Mouse (Mus musculus): ENCODE results near the gene Tti1.

Gene Tti1

GRCm38 (mm10) chr2:158039662-158040061 lies 11.4 kb upstream of the Tti1 start:
- no peak for DNase-seq (ENCODE audit: low read depth)

GRCm38 (mm10) chr2:158037571-158037970 lies 9.3 kb upstream of the Tti1 start:
- DNase-seq (ENCODE audit: low read depth) = no peak

DNA sequence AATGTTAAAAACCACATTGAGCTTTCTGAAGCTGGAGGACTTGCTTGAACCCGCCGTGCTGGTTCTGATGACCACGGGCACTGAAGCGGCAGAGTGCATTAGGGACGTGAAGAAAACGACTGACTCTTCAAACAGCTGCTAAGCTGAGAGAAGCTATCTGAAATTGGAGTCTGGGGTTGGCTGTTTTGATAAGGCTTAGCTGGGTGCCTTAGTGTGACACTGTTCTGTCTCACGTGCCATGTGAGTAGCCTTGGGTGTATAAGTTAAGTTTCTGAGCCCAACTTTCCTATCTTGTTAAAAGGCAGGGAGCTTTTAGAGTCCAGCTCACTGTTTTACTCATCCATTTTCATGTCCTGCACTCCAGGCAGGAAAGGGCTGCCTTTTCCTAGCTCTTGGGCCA lies 8.7 kb upstream of the Tti1 start:
- DNase-seq (ENCODE audit: low read depth) = no peak

GRCm38 (mm10) chr2:158036408-158036807 lies 8.2 kb upstream of the Tti1 start:
- DNase-seq (ENCODE audit: low read depth) = no peak

GRCm38 (mm10) chr2:158035813-158036212 lies 7.6 kb upstream of the Tti1 start:
- no peak for DNase-seq (ENCODE audit: low read depth)

DNA sequence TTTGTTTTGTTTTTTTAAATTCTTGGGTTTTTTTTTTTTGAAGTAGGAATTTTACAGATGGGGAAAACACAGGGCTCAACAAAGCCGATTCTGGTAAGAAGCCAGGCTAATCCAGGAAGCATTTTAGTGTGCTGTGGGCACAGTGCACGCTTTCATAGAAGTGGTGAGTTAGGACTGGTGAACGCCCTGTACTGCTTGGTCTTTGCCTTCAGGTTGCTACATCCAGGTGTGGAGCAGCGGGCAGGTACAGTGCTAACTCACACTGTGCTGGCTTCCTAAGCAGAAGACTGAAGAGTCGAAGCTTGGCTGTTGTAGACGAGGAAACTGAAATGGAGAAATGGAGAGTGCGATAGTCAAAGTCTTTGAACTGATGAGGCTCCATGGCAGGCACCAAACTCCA lies 1.8 kb upstream of the Tti1 start:
- peak; percentile 10 for DNase-seq (ENCODE audit: low read depth)

- no peak for DNase-seq (ENCODE audit: low read depth)
Observed at GRCm38 (mm10) chr2:158027855-158028353, 329 bp downstream of the Tti1 start.

DNA sequence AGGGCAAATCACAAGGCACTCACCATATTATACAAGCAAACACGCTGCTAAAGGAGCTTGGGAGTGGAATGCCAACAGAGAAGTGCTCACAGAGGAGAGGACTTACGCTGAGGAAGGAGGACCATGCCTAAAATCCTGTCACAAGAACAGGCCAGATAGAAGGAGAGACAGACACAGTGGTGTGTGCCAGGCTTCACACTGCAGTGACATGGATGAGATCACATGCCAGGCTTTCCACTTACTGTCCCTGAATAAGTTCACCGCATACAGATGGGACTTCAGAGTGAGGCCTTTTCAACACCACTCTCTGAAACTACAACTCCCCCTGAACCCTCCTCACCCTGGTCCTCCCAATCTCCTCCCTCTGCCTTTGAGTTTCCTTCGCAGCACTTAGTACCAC lies 10.9 kb downstream of the Tti1 start:
- no peak for DNase-seq (ENCODE audit: low read depth)

DNA sequence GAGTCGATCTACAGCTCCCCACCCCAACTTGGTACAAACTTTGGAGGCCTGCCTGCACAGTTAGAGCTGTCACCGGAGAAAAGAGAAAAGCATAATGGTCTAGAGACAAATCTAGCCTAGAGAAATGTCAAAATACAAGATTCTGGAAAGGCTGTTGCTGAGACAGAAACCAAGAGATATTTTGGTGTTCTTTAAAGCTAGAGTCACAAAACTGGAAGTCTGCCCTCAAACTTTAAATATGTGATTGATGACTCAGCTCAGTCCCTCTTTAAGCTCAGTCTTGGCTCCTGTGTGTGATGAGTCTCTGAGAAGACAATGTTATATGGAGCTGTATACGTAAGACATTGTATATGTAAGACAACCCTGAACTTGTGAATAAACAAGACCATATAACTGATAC lies 15.6 kb downstream of the Tti1 start:
- no peak for DNase-seq (ENCODE audit: low read depth)

DNA sequence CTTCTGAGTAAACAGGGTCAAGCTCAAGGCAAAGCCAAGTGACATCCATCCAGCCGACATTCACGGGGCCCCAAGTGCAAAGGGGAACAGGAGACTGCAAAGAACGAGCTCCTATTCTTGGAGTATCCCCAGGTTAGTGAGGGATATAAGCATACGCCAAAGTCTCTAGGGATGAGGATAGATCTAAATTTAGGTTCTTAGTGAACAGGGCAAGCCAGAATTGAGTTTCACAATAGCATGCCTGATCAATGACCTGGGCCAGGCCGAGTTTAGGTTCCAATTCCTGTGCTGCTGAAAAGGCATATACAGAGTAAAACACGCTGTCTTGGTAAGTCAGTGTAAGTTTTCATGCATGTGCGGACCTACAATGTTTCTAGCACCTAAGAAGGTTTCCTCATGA lies 18.9 kb downstream of the Tti1 start:
- no peak for DNase-seq (ENCODE audit: low read depth)

DNA sequence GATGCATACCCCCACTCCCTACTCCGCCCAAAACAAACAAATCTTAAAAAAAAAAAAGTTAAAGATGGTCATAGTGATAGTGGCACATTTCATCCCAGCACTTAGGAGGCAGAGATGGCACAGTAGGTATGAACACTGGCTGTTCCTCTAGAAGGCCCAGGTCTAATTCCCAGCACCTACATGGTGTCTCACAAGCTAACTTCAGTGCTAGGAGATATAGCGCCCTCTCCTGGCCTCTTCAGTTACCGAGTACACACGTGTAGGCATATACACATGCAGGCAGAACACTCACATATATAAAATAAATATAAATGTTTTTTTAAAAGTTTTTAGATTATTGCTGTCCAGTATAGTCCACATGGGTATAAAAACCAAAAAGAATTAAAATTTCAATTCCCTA lies 22.6 kb downstream of the Tti1 start:
- peak; percentile 14 for DNase-seq (ENCODE audit: low read depth)

- DNase-seq (ENCODE audit: low read depth) = no peak
Observed at GRCm38 (mm10) chr2:158004620-158005019, 23.6 kb downstream of the Tti1 start.

- DNase-seq (ENCODE audit: low read depth) = no peak
Observed at GRCm38 (mm10) chr2:157998817-157999216, 29.4 kb downstream of the Tti1 start.

GRCm38 (mm10) chr2:157992501-157992900 lies 35.7 kb downstream of the Tti1 start:
- no peak for DNase-seq (ENCODE audit: low read depth)

GRCm38 (mm10) chr2:157991026-157991425 lies 37.2 kb downstream of the Tti1 start:
- no peak for DNase-seq (ENCODE audit: low read depth)

DNA sequence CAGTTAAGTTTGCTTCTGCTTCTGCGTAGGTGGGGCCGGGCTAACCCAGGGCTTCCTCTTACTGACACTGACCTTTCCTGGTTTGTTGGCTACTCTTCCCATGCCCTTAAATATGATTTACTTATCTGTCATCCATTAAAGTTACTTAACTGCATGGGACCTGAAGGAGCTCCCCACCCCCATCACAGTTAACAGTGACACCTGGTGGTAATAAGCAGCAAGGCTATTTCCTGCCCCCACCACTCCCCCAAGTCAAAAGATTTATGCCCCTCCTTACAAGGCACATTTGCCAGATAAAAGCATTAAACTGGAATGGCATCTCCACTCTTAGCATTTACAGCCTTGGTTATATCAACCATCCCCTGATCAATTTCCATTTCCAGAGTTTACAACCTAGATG lies 38.3 kb downstream of the Tti1 start:
- peak; percentile 30 for DNase-seq (ENCODE audit: low read depth)

DNA sequence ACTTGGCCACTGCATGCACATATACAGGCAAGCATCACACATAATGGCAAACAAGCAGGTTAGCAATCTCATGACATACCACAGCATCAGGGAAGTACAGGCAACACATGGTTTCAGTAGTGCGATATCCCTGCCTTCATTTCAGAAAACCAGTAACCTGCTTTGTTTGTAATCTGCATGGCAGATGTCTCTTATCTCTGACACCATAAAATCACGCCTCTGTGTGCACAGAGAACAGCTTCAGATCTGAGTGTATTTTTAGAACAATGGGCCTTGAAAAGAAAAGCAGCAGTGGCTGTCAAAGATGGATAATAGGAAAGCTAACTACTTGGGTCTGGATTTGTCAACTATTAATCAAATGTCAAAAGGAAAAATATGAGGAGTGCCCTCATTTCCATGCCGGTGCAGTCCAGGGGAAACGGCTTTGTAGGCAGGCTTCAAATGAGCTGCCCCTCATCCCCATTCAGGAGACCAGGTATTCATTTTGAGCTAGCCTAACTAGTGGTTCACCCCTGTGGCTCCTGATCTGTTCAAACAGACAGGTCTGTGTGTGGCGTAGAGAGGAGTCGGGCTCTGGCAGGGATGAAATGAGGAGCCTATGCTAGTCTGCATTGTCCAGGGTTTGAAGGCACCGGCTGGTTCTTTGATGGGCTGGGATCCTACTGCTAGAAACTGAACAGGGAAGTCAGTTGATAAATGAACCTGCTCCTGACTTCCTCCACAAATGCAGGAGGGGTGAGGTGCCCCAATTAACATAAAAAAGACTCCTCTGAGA lies 39.6 kb downstream of the Tti1 start:
- no peak for DNase-seq (ENCODE audit: low read depth)

GRCm38 (mm10) chr2:157986235-157986634 lies 42.0 kb downstream of the Tti1 start:
- no peak for DNase-seq (ENCODE audit: low read depth)

DNA sequence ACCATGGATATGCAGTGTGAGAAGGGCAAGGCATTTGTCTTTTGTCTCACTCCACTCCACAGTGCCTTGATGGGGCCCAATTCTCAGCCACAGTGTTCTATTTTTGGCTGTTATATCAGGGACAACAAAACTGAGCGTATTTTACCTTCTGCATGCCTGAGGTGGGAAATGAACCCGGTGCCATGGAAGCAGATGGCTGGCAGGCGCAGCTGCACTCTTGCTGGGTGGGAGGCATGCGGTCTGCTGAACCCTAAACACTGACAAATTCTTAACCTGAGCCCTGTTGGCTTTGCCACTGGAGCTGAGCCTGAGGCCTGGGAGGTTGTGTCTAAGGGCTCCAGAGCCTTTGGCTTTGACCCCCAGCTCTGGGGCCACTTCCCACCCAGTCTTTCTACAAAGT lies 42.6 kb downstream of the Tti1 start:
- no peak for DNase-seq (ENCODE audit: low read depth)

DNA sequence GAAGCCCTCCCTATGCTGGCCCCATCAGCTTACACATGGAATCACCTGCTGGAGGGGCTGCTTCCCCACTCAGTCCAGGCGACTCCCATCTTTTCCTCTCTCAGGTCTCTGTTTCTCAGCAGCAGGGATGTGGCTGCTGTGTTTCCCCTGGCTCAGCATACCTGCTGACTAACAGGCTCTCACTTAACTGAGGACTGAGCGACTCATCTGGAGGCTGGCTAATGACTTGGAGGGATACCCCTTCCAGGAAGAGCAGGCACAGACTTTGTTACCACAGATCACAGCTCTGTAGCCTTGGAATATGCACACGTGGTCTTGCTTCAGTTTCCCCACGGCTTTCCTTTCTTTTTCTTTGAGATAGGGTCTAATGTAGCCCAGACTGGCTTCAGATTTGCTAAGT lies 45.0 kb downstream of the Tti1 start:
- DNase-seq (ENCODE audit: low read depth) = no peak

DNA sequence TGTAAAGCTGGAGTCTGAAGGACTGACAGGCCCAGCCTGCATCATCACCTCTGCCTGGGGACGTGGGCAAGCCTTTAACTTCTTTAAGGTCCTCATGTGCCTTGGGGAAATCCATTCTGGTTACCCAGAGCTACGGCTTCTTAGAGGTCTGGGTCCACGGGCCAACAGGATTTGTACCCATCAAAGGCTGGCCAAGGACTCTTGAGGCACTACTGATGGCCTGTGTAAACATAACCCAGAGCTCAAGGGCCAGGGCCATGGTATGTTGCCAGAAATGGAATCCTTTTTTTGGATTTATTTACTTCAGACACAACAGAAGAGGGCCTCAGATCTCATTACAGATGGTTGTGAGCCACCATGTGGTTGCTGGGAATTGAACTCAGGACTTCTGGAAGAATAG lies 45.5 kb downstream of the Tti1 start:
- DNase-seq (ENCODE audit: low read depth) = no peak

DNA sequence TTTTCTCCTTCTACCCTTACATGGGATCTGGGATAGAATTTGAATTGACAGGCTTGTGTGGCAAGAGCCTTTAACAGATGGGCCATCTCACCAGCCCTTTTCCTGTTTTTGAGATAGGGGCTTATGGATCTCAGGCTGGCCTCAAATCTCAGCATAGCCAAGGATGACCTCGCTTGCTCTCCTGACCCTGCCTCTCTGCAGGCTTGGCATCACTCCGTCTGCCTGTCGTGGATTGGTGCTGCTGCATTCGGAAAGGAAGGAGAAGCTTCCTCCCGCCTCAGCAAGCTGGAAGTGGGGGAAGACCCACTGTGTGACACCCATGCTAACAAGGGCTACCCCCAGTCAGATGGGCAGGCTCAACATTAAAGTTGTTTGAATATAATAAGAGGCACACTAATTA lies 49.0 kb downstream of the Tti1 start:
- no peak for DNase-seq (ENCODE audit: low read depth)

DNA sequence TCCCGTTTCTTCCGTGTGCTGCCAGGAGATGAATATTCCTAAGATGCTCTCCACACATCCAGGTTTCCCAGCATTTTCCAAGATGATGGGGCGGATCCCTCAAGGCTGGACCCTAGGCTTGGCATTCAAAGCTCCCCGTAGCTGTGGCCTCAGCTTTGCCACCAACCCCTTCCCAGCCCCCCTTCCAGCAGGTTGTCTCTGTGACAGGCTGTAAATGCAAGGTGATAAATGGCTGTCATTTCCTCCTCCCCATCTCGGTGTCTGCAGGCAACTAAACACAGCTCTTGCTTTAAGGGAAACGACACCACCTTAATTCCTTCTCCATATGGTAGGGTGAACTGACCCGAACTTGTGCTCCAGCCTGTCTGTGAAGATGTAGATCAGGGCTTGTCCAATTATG lies 52.6 kb downstream of the Tti1 start:
- DNase-seq (ENCODE audit: low read depth) = no peak
